Mouse (Mus musculus) gastrocnemius, adult 8-10 months (tissue): ENCODE measurements around the gene Ccdc180. TPM values are rescaled to one million over a fixed set of nuclear protein-coding genes. Genes with fewer than 3 reads are reported as not detected.

Experiments used
- DNase-seq, 2 experiments: peaks; one replicate each; pipeline ENCODE4 v3.0.0; 2022; ENCODE audit warnings: low spot score in 2 of 2
- total RNA-seq, 4 experiments: library from RNA; stranded (reverse); gene quantifications; 2 replicates each; pipeline ENCODE4 v1.2.4; 2022

The Ccdc180 gene
- total RNA-seq = not detected

DNA sequence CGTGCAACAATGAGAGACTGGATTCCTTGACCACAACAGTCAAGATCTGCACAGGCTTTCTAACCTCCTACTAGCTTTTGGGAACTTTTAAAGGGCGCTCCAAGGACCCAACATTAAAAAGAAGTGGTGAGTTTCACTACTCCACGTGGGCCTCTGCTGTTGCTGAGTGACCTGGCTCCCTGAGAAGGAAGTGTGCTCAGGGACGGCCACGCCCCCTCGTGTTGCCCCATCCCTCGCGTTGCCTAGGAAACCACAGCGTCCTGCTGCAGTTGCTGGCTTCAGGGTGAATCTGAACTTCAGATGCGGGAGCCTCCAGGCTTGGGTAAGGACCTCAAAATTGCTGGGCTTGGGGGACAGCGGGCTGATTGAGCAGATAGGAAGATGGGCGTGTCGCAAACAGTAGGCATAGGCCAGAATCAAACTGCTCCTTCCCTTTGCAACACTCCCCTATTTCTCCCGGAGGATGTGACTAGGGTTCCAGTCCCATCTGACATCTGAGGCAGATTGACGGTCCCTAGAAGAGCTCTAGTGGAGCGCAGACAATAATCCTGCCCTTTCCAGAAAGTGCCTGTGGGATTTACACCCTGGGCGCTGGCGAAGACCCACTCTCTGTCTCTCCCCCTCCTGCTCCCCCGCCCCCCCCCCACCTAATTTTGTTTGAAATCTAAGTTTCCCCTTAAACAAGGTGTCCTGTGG, at the start of gene Ccdc180:
Gene Ccdc180, plus strand, starts transcription at position 238 of the 696 bp plus-strand sequence.
- peak in 1 of 2 experiments; percentile 17 for DNase-seq

DNA sequence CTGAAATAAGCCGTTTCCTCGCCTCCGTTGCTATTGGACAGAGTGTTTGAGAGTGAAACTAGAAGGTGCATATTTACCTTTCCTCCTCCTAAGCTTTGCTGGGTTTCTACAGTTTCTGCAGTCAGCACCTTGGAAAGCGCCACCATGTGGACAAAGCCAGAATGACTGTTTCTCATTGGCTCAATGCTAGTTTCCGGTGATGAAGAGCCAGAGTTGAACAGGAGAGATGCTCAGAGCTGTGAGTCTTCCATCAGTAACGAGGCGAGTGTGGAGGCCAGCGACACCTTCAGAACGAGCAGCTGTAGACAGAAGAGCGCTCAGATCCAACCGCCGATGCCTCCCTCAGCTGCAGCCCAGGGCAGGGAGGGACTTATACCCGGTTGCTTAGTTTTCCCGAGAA, 45.7 kb upstream of the Ccdc180 start:
- DNase-seq = no peak

DNA sequence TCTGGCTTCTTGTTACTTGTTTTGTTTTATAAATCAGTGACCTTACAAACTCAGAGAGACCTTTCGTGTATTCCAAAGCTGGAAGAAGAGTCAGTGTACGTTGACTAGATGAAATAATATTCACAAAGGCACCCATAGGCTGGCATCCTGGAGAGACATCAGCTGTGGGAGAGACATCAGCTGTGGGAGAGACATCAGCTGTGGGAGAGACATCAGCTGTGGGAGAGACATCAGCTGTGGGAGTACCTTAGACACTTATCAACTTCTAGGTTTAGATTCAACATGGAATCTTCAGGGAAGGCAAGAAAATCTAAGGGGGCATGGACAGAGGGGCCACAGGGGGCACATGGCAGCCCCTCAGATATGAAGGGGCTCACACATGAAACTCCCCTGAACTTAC, 43.8 kb upstream of the Ccdc180 start:
- no peak for DNase-seq

DNA sequence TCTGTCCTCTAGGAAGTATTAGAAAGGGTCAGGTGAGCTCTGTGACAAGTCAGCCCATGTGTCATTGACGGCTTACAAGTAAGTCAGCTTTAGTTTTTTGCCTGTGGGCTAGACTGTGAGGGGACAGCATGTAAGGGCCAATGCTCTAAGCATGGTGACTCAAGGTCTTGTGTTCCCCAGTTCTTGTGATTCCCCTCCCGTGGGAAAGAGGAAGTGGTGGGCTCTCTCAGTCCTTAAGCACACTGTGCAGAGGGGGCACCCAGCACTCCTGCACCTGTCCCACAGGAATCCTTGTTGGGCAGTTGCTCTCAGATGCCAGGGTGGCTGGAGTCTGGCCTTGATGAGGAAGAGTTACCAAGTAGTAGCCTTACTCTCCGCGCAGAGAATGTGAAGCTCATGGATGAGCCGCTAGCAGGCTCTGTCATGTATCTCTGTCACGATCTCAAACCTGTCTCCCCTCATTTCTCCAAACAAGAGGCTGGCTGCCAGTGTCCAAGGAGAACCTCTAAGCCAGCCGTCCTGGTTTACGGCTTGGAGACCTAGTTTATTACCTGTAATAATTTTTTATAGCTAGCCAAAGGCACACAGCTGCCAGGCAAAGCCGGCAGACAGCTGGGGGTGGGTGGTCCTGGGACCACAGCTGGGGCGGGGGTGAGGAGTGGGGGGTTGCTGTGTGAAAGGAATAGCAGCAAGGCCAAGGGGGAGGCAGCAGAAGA, 41.8 kb upstream of the Ccdc180 start, which contains the start of gene Stra6l:
Gene Stra6l, plus strand, starts transcription at position 556 of the 716 bp plus-strand sequence.
- no peak for DNase-seq

DNA sequence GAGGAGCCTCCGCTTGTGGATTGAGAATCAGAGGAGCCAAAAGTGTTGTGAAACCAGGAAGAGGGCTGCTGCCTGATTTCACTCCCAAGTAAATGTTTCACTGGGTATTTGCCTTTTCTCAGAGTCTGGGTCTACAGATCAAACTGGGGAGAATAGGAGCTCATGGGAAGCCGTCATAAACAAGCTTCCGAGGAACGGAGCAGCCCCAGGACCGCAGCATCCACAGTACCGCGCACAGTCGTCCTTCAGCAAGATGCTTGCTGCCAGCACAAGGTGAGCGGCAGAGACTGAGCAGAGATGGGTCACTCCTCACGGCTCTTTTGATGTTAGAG, 41.3 kb upstream of the Ccdc180 start:
- DNase-seq = no peak

DNA sequence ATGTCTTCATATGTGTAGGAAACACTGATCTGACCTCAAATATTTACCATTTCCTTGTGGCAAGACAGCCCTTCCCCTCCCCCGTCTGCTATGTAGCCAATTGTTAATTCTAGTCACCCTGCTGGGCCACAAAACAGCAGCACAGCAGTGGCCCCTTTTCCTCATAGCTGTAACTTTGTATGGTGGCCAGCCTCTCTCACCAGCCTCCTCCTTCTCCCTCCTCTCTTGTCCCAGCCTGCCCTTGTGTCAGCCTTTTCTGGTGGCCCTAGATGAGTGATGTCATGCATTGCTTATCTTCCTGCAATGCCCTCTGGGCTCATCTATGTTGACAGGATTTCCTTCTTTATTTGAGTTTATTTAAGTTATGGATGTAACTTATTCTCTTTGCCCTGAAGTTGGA, 40.7 kb upstream of the Ccdc180 start:
- DNase-seq = no peak

DNA sequence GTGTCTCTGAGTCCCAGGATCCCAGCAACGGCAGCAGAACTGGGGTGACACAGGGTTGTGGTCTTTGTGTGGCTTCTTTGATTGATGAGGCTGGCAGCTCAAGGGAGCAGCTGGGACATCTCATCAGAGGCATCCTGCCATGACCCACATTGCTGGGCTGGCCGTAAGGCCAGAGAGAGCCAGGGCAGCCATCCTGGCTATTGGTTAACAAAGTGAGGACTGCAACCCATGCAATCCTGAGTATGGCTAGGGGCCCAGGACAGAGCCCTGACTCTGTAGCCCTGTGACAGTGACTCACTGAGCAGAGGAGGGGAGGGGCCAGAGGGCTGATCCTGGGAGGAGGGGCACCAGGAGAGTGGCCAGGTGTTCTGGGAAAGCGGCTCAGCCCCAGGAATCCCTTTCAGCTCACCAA, 38.5 kb upstream of the Ccdc180 start:
- DNase-seq = peak; percentile 50 to 79

DNA sequence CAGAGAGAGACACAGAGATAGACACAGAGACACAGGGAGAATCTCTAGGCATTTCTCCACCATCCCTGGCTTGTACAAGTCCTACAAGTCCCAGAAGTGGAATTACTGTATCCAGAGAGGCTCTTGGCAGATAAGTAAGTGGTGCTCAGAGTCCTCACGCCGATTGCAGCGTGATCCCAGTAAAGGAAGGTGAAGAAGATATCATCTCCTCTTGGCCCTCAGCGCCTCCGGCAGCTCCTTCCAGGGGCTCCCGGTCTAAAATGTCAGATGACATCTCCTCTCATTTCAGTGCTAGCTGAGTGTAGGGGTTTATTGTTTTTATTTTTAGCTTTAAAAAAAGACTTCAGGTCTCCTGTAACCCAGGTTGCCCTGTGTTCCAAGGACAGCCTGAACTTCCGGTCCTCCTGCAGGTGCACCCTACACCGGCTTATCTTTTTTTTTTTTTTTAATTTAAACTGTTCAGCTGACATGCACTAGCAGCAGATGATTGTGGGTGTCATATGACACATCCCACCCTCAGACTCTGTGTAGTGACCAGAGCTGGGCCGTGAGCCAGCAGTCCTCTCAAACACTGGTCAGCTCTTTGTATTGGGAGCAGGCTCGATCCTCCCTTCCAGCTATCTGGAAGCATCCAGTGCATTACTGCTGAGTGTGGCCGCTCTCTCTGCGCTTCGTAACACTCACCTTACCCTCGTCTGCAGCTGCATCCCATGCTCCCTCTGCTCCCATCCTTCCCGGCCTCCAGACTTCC, 36.4 kb upstream of the Ccdc180 start:
- DNase-seq = no peak

DNA sequence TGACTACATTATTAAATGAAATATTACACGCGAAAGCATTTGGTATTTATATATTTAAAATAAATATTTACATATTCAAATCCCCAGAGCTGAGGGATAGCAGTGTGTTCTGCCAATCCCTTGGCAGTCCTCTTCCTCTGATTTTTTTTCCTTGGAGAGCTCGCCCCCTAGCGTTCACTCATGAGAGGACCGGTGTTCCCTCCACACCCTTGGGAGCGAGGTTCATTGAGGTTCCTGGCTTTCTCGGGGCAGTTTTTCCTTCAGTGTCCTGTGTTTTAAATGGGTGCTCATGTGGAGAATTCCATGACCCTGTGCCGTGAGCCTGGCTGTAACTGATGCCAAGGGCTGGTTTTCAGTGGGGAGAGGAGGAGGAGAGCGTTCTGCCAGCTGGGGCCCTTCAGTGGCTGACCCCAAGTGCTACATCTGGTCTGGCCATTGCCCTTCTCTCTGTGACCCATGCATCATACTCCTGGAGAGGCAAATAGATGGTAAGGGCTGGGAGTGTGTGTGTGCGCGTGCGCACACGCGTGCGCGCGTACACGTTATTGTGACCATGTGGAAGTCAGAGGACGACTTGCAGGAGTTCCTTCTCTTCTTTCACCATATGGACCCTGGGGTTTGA, 34.2 kb upstream of the Ccdc180 start:
- peak; percentile 43 to 48 for DNase-seq

DNA sequence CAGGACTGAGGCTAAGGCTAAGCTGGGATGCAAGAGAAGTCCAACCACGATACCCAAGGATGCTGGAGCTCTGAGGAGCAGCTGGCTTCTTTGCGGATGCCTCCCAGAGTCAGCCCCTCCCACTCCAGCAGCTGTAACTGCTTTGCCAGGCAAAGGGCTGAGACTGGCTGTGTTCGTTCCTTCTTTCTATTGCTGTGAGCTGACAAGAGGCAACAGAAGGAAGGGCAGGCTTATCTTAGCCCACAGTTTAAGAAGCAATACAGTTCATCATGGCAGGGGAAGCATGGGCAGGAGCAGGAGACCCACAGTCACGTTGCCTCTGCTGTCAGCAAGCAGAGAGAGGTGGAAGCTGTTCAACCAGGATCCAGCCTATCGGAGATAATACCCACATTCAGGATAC, 28.9 kb upstream of the Ccdc180 start:
- no peak for DNase-seq

DNA sequence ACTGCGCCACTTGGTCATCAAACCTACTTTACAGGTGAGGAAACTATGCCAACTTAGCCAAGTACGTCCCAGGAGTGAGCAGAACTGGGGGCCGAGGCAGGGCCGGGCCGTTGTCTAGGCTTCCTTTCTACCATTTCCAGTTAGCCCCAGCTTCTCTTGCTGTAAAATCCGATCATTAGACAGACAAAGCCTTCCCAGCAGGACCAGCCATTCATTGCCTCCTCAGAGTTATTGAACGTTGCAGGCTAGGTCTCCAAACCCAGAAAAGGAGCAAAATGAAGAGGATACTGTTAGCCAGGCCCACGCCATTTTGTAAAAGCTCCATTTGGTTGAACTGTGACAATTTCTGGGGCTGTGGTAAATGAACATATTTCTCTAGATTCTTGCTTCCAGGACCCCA, 22.7 kb upstream of the Ccdc180 start:
- no peak for DNase-seq

DNA sequence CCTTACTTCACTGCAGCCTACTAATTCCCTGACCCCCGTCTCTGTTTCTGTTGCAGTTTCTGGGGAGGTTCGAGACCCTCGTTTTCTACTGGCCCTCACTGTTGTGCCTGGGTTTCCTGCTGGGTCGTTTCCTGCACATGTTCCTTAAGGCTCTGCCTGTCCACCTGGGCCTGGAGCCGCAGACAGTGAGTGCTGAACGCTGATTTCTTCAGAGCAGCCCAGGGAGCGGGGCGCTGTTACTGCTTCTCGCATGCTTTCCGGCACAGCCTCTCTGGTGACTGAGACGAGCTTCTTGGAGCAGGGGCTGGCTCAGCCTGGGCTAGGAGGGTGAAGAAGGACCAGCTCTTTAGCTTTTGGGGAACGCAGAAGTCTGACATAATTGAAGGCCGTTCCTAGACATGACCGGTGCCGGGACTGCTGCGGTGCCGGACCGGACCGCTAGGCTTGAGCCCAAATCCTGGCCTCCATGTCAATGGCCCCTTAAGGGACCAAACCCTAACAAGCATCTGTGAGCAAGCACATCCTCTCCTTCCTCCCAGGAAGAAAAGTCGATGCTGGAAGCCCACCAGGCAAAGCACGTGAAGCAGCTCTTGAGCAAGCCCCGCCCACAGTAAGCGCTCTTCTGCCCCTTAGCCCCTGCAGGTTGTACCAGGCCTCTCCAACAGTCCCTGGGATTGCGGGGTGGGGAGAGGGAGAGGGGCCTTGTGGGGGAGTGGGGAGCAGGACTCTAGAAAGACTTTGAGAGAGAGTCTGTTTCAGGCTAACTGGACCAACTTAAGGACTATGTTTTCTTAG, 20.9 kb upstream of the Ccdc180 start:
- no peak for DNase-seq

DNA sequence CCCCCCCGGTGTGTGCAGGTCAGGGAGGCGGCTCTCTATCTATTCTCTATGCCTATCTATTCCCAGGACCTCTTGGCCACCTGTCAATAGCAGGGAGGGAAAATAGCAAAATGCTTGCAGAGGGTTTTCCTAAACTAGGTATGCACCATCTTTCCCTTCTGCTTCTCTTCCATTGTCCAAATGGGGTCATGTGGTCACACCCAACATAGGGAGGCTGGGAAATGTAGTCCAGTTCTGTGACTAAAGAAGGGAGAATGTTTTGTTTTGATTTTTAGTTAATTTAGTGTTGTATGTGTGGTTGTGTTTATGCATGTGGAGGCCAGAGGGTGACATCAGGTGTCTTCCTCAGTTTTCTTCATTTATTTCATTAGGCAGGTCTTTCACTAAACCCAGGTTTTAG, 18.0 kb upstream of the Ccdc180 start:
- no peak for DNase-seq

DNA sequence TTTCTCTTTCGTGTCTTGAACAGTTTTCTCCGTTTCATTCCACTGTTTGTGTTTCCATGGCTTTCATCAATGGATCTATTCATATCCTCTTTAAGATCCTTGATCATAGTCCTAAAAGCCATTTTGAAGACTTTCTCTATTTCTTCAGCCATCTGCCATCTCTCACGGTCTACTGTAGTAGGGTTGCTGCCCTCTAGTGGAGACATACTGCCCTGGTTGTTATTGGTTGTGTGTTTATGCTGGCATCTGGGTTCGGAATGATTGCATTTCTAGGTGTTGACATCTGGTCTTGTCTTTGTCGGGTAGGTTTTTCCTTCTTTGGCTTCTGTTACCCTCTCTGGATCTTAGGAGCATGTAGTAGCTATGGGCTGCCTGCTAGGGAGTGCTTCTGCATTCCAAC, 11.2 kb upstream of the Ccdc180 start:
- no peak for DNase-seq

DNA sequence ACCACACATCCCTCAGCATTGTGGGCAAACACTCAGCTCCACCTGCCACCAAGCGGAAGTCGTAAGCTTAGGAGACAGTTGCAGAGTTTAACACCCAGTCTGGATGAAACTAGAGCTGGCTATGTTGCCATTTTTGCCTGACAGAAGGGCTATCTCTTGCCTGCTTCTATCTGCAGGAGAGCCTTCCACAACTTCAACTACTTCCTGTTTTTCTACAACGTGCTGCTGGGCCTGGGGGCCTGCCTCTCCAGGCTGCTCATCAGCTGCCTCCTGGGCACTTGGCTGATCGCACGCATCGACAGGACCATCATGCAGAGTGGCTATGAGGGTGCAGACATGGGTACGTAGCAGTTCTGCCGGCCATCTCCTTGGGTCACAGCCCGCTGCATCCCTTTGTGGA, 7.6 kb upstream of the Ccdc180 start:
- DNase-seq = no peak

DNA sequence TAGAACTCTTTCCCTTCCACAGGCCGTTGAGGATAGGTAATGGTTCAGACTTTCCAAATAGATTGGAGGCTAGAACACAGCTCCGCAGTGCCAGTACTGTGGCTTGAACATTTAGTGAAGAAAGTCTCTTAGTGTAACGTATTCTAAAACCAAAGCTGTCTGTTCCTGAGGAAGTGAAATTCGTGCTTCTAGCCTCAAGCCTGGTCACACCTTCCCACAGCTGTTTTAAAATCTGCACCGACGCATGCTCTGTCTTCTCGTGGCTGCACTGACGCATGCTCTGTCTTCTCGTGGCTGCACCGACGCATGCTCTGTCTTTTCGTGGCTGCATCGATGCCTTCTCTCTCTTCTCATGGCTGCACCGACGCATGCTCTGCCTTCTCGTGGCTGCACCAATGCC, 6.9 kb upstream of the Ccdc180 start:
- no peak for DNase-seq

DNA sequence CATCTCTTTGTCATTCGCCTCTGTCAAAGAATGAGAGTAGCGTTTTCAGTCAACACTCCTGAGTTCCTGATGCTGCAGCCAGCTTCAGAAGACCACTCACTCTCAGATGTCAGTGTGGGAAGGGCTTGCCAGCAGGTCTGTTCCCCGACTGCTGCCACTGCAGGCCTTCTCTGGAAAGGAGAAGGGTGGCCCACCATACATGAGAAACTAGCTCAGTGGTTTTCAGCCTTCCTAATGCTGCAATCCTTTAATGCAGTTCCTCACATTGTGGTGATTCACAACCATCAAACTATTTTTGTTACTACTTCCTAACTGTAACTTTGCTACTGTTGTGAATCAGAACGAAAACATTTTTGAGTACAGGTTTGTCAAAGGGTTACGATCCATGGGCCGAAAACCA, 616 bp upstream of the Ccdc180 start:
- DNase-seq = no peak

DNA sequence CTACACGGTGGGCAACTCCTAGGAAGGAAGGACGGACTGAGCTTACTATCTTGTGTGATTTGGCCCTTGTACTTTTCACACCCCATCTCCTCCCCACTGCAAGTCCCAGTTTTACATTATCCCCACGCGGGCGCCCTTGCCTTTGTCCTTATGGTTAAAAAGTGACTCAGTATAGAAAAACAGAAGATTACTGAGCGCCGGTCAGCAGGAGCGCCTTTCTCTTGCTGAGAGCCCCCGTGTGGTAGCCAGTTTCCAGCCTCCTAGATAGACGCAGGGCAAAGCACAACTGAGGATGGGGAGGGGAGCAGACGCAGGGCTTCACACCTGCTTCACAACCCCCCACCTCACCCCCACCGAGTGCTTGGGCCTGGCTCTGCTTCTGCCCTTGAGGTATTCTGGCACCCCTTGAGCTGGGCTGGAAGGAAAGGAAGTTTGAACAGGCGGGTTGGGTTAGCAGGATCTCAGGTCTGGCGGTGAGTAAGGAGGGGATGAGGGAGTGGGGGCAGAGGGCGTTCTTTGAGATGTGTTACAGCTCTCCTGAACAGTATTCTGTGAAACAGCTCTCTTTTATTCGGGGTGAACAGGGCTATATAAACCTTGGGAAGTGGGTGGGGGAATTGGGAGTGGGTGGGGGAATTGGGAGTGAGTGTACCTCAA, 6.5 kb downstream of the Ccdc180 start:
- no peak for DNase-seq

DNA sequence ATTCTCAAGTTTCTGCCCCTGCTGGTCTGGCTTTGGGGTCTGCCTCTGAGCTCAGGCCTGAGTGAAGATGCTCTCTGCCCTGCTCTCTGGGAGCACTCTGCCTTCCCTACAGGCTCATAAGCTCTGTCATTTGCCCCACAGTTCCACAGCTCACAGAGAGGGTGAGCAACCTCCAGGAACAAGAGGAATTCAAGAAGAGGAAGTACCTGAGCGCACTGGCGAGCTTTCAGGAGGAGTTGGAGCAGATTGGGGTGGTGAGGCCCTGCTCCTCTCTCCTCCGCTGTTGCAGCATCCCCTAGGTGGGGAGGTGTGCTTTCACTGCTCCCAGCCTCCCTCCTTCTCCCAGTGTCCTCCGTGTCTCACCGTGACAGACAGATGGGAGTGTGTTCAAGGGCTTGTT, 8.3 kb downstream of the Ccdc180 start:
- no peak for DNase-seq

DNA sequence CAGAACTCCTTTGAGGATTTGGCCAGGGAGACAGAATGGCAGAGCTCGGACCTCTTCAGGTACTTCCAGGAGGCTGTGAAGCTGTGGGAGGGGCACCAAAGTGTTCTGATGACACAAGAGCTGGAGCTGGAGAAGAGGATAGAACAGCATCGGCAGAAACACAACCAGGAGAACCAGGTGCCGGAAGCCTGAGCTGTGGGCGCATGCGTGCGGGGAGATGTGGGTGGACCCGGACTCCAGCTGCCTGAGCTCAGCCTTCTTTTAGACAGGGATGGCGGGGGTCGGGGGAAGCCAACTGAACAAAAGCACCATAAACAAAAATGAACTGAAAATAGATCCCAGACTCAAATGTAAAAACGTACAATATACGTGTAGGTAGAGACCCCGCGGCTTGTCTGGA, 19.2 kb downstream of the Ccdc180 start:
- DNase-seq = no peak

DNA sequence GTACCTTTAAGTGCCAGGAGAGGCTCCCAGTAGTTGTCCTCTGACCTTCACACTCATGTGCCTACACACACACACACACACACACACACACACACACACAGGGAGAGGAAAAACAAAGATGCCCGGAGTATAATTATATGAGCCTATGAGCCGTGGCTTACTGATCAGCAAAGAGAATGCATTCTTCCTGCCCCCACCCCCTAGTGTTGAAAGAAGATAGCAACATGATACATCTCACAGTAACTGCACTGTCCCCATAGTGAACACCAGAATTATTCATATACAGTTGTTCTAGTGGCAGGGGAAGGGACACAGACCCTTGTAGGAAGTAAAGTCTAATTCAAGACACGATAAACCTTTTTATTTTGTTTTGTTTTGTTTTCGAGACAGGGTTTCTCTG, 19.8 kb downstream of the Ccdc180 start:
- DNase-seq = no peak
